Mouse (Mus musculus) C2C12 (cell line): ENCODE measurements around the gene Ttc39b. TPM values are rescaled to one million over a fixed set of nuclear protein-coding genes. Genes with fewer than 3 reads are reported as not detected.

Experiments used
- H3K27me3 ChIP-seq: one replicate; pipeline ENCODE4 v1.6.1; 2011; ENCODE audit not compliant: control insufficient read depth, insufficient read depth, insufficient read length
- H3K36me3 ChIP-seq: one replicate; pipeline ENCODE4 v1.6.1; 2011; ENCODE audit not compliant: control insufficient read depth, insufficient read depth
- H3K4me3 ChIP-seq: one replicate; pipeline ENCODE4 v1.5.1; 2011; ENCODE audit warnings: mild to moderate bottlenecking, control low read depth; ENCODE audit not compliant: poor library complexity, insufficient read depth, severe bottlenecking
- H3K79me2 ChIP-seq: one replicate; pipeline ENCODE4 v1.6.1; 2011; ENCODE audit not compliant: control insufficient read depth, insufficient read depth
- H3K79me3 ChIP-seq: one replicate; pipeline ENCODE4 v1.6.1; 2011; ENCODE audit warnings: low read depth, control low read depth
- H3ac ChIP-seq: one replicate; pipeline ENCODE3; 2011; ENCODE audit warnings: low read depth; ENCODE audit not compliant: control insufficient read depth, insufficient read length
- CEBPB ChIP-seq: IDR thresholded peaks from one replicate; pipeline ENCODE4 v1.6.1; 2011; ENCODE audit warnings: low read depth, mild to moderate bottlenecking, control low read depth, moderate library complexity
- CTCF ChIP-seq: IDR thresholded peaks from one replicate; pipeline ENCODE4 v1.5.1; 2011; ENCODE audit not compliant: control insufficient read depth, insufficient read depth, insufficient read length
- FOSL1 ChIP-seq: IDR thresholded peaks from one replicate; pipeline ENCODE4 v1.8.0; 2011; ENCODE audit warnings: mild to moderate bottlenecking, low read length; ENCODE audit not compliant: poor library complexity, insufficient read depth, severe bottlenecking
- MAX ChIP-seq: IDR thresholded peaks from one replicate; pipeline ENCODE4 v1.6.1; 2011; ENCODE audit warnings: mild to moderate bottlenecking, control low read depth
- MYOD1 ChIP-seq: IDR thresholded peaks from one replicate; pipeline ENCODE4 v1.6.1; 2011; ENCODE audit warnings: low read depth; ENCODE audit not compliant: control insufficient read depth, insufficient read length
- MYOG ChIP-seq: IDR thresholded peaks from one replicate; pipeline ENCODE4 v1.6.1; 2011; ENCODE audit not compliant: control insufficient read depth, insufficient read length; ENCODE audit errors: extremely low read depth
- USF1 ChIP-seq: IDR thresholded peaks from one replicate; pipeline ENCODE4 v1.6.1; 2011; ENCODE audit warnings: low read depth, mild to moderate bottlenecking, control low read depth, moderate library complexity
- polyA plus RNA-seq: library from polyadenylated mRNA; unstranded; fragments of >200 nt; fragmentation: generic; extraction: Trizol; gene quantifications from one replicate; pipeline ENCODE4 v1.2.1, GENCODE M21; 2012; ENCODE audit warnings: missing spikeins

Gene Ttc39b
- polyA plus RNA-seq, 1 experiment: 23.6 TPM

DNA sequence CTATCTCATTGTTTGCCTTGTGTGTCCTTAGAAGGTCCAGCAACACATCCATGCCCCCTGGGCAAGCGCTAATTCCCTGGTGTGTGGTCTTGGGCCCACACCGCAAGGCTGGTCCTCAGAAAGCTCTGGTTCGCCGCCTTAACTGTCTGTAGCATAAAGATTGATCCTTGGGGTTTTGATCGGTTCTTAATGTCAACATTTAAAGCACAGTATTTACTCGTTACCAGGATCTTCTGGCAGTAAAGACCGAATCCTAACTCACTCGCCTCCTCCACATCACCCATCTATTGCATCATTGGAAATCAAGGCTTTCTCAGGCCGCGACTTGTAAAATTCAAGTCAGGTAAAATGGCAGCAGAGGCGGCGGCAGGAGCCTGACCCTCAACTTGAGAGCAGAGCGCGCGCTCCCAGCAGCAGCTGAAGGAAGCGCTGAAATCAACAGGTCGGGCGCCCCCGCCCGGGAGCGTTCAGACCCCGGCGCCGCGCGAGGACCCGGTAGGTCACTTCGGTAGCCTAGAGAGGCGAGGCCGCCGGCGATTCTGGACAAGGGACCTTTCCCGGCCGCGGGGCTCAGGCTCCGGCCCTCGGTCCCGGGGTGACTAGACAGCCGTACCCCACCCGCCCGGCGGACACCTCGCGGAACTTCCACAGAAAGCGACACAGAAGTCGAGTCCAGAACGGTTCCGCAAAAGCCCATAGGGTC lies 703 bp downstream of the Ttc39b start:
- H3K36me3 ChIP-seq: no peaks in the 10 kb centered on the region
- H3K79me2 ChIP-seq: peaks cover 49% of the 10 kb centered on the region
- no peaks in the 10 kb centered on the region for H3K27me3 ChIP-seq
- H3K79me3 ChIP-seq: peaks cover 42% of the 10 kb centered on the region
- TF ChIP-seq CEBPB: peak; percentile 49
- TF ChIP-seq MAX: no peak
- peak overlapping the region; percentile 59 for H3K4me3 ChIP-seq
- H3ac ChIP-seq: peak overlapping the region; percentile 98

DNA sequence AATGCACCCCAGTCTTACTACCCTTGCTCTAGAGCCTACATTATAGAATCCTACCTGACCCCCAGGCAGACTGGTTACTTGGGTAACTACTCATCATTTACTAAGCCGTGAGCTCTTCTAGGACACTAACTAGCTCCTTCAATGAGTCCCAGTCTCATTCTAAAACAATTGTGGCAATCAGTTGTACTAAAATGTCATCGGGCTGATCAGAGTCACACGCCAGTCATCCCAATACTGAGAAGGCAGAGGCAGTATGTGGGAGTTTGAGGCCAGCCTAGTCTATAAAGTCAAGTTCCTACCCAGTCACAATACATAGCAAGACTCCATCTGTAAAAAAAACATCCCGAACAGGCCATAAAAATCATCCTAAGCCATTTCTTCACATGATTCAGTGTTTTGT lies 4.3 kb downstream of the Ttc39b start:
- Histone ChIP-seq H3K79me3 (peaks cover 71% of the 10 kb centered on the region), H3K36me3 (no peaks in the 10 kb centered on the region), H3K27me3 (no peaks in the 10 kb centered on the region), H3K79me2 (peaks cover 85% of the 10 kb centered on the region), H3ac (no peak overlapping the region), H3K4me3 (no peak overlapping the region)
- TF ChIP-seq CTCF: no peak
- TF ChIP-seq USF1: no peak
- TF ChIP-seq MYOD1: no peak
- no peak for TF ChIP-seq MAX
- no peak for TF ChIP-seq FOSL1
- no peak for TF ChIP-seq MYOG
- no peak for TF ChIP-seq CEBPB

DNA sequence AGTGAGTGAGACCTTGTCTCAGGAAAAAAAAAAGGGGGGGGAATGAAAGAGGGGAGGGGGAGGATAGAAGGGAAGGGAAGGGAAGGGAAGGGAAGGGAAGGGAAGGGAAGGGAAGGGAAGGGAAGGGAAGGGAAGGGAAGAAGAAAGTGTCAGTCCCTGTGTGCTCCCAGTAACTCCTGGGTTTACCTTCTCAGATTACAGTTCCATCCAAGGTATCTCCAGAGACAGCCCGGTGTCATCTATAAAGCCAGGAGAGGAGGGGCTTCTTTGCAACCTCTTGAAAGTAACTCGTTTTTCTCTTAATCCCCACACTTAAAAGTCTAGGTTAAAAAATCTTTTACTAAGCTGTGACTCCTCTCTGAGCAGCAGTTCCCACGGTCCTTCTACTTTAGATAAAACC lies 5.3 kb downstream of the Ttc39b start:
- peaks cover 95% of the 10 kb centered on the region for H3K79me2 ChIP-seq
- no peak for TF ChIP-seq MAX
- TF ChIP-seq CEBPB: no peak
- no peak overlapping the region for H3K4me3 ChIP-seq
- peaks cover 81% of the 10 kb centered on the region for H3K79me3 ChIP-seq
- H3K36me3 ChIP-seq: no peaks in the 10 kb centered on the region
- H3ac ChIP-seq: no peak overlapping the region
- no peaks in the 10 kb centered on the region for H3K27me3 ChIP-seq

DNA sequence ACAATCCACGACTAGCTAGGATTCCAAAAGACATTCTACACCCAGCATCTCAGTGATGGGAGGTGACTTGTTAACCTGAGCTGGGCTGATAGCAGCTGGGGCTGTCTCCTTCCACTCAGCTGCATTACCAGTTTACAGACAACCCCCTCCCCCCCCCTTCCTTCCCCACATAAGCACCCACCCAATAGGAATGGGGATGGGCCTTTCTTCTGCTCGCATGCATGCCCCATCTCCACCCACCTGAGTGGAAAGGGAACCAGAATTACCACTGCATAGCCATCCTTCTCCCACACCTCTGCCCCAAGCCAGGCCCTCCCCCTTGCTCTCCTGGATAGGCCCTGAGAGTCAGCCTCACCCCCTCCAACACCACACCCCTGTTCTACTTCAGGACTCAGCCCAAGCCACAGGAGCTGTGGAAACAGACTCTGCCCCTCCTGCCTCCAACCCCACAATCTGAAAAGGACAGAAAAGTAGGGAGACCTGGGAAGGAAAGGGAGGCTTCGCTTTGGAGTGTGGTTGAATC lies 6.2 kb downstream of the Ttc39b start:
- Histone ChIP-seq H3ac (no peak overlapping the region), H3K27me3 (no peaks in the 10 kb centered on the region), H3K36me3 (peaks cover 6% of the 10 kb centered on the region), H3K4me3 (no peak overlapping the region), H3K79me2 (peaks cover 97% of the 10 kb centered on the region), H3K79me3 (peaks cover 85% of the 10 kb centered on the region)
- TF ChIP-seq MYOG (no peak), CEBPB (no peak), MYOD1 (no peak), MAX (no peak), USF1 (no peak), FOSL1 (no peak), CTCF (no peak)

DNA sequence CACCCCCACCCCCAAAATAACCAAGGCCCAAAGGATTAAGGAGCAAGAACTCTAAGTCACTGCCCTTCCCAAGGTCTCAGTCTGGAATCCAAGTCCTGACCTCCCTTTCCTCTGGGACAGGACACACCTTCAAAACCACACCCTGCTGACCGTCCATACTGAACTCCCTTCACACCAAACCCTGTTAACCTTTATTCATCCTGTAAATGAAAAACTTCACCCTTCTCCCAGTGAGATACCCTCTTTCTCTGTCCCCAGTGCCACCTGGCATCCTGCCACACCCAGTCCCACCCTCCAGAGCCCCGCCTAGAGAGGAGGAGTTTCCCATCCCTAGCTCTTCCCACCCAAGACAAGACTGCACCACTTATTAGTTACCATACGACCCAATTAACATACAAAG lies 7.3 kb downstream of the Ttc39b start:
- H3K79me2 ChIP-seq: peaks cover 97% of the 10 kb centered on the region
- H3ac ChIP-seq: no peak overlapping the region
- no peaks in the 10 kb centered on the region for H3K27me3 ChIP-seq
- no peak overlapping the region for H3K4me3 ChIP-seq
- no peak for TF ChIP-seq MYOG
- TF ChIP-seq MAX: no peak
- TF ChIP-seq USF1: no peak
- TF ChIP-seq CEBPB: no peak
- no peak for TF ChIP-seq MYOD1
- TF ChIP-seq CTCF: no peak
- TF ChIP-seq FOSL1: no peak
- H3K36me3 ChIP-seq: peaks cover 15% of the 10 kb centered on the region
- peaks cover 84% of the 10 kb centered on the region for H3K79me3 ChIP-seq

DNA sequence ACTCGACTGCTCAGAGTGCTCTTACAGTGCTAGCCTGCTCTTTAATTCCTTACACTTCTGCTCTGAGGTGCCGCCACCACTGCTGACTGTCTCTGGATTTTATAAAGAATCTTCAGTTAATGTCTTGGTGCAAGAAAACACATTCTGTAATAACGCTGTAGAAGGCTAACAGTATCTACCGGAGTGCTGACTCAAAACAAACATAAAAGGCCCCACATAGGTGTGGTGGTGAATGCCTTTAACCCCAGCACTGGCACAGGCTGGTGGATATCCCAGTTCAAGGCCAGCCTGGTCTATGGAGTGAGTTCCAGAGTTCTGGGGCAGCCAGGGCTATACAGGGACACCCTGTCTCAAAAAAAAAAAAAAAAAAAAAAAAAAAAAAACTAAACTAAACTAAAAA lies 8.1 kb downstream of the Ttc39b start:
- Histone ChIP-seq H3K36me3 (peaks cover 15% of the 10 kb centered on the region), H3K27me3 (no peaks in the 10 kb centered on the region), H3K4me3 (no peak overlapping the region), H3ac (peak overlapping the region; percentile 66), H3K79me3 (peaks cover 84% of the 10 kb centered on the region), H3K79me2 (peaks cover 97% of the 10 kb centered on the region)
- TF ChIP-seq MYOD1 (no peak), USF1 (no peak), CTCF (no peak), FOSL1 (no peak)
